Mouse (Mus musculus) adrenal gland (tissue): ENCODE measurements around the gene Phf2.

Source experiments
- intact Hi-C: fragments of 180-260 bp; cut with DNase I; formaldehyde crosslinking; loops from one replicate; pipeline ENCODE4 v1.15.1; 2025

The Phf2 gene

GRCm38 (mm10) chr13:48810274-48810823, 60.6 kb downstream of the Phf2 start:
- intact Hi-C loops = loop anchor here (10.0 kb wide), 1 partner anchor 374 kb away; the partner anchor contains the start of gene Ninj1

- intact Hi-C loops = loop anchor here (10.0 kb wide), 2 partner anchors 195 to 375 kb away; partner anchors contain the start of gene Ninj1
These were observed 61.3 kb downstream of the Phf2 start for GRCm38 (mm10) chr13:48809668-48810067.

- intact Hi-C loops = loop anchor here (10.0 kb wide), 1 partner anchor 197 kb away; no protein-coding TSS in a partner anchor
These were observed 63.4 kb downstream of the Phf2 start for GRCm38 (mm10) chr13:48807481-48808031.

- intact Hi-C loops = loop anchor here (10.0 kb wide), 1 partner anchor 203 kb away; no protein-coding TSS in a partner anchor
These were observed 68.7 kb downstream of the Phf2 start for GRCm38 (mm10) chr13:48802181-48802580.

GRCm38 (mm10) chr13:48800850-48801546, 69.9 kb downstream of the Phf2 start:
- intact Hi-C loops = loop anchor here (2.0 to 10.0 kb wide), 2 partner anchors 144 to 204 kb away; no protein-coding TSS in a partner anchor

- intact Hi-C loops = loop anchor here (5.0 kb wide), 1 partner anchor 66 kb away; no protein-coding TSS in a partner anchor
These were observed 72.6 kb downstream of the Phf2 start for GRCm38 (mm10) chr13:48798256-48798771.

- intact Hi-C loops = loop anchor here (5.0 kb wide), 1 partner anchor 65 kb away; no protein-coding TSS in a partner anchor
These were observed 74.0 kb downstream of the Phf2 start for GRCm38 (mm10) chr13:48796906-48797305.

GRCm38 (mm10) chr13:48795711-48796110, 75.2 kb downstream of the Phf2 start:
- intact Hi-C loops = loop anchor here (5.0 kb wide), 1 partner anchor 63 kb away; no protein-coding TSS in a partner anchor

- intact Hi-C loops = no loop called here
These were observed 86.2 kb downstream of the Phf2 start for GRCm38 (mm10) chr13:48784594-48785298.

GRCm38 (mm10) chr13:48784151-48784550, 86.8 kb downstream of the Phf2 start:
- intact Hi-C loops = no loop called here

GRCm38 (mm10) chr13:48782727-48783725, 87.9 kb downstream of the Phf2 start:
- intact Hi-C loops = no loop called here

GRCm38 (mm10) chr13:48780345-48781010, 90.4 kb downstream of the Phf2 start:
- intact Hi-C loops = no loop called here

GRCm38 (mm10) chr13:48779592-48780344, 91.2 kb downstream of the Phf2 start:
- intact Hi-C loops = no loop called here

GRCm38 (mm10) chr13:48778138-48778537, 92.8 kb downstream of the Phf2 start:
- intact Hi-C loops = no loop called here

- intact Hi-C loops = no loop called here
These were observed 96.4 kb downstream of the Phf2 start for GRCm38 (mm10) chr13:48774506-48774905.

- intact Hi-C loops = no loop called here
These were observed 102.8 kb downstream of the Phf2 start for GRCm38 (mm10) chr13:48768109-48768508.

GRCm38 (mm10) chr13:48763701-48764245, 107.1 kb downstream of the Phf2 start:
- intact Hi-C loops = no loop called here

- intact Hi-C loops = no loop called here
These were observed 110.0 kb downstream of the Phf2 start for GRCm38 (mm10) chr13:48760855-48761436.
